Mouse (Mus musculus): Measurements from ENCODE around the gene Ubac1. TPM values are rescaled to one million over a fixed set of nuclear protein-coding genes. Genes with fewer than 3 reads are reported as not detected.

Ubac1 gene
- polyA plus RNA-seq, 1 experiment from 2014 or later = 110 TPM

DNA sequence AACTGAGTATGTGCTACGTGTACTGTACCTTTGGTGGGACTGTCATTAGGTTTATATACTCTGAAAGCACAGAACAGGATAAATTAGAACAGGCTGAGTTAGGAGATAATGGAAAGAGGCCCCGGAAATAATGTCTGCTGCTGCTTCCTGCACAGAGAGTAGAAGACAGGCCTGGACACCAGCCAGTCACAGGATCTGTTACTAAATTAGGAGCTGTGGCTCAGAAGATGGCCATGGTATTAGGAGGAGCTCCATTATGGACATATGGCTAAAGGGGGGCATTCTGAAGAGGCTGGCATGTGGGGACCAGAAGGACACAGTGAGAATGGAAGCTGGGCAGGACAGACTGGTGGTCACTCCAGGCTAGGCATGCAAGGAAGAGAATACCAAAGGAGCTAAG, 51.1 kb downstream of the Ubac1 start:
- DNase-seq (ENCODE audit: low spot score) = no peak
- WGBS = 77% methylated on average over 2 of the region's 2 CpGs
- no peak overlapping the region for H3K4me3 ChIP-seq (ENCODE audit: low read depth, low read length)
- H3K9ac ChIP-seq (ENCODE audit: low read depth, low read length) = no peak overlapping the region
- H3K4me1 ChIP-seq (ENCODE audit: control insufficient read depth, insufficient read depth, low read length) = no peaks in the 10 kb centered on the region
- H3K27me3 ChIP-seq (replicated peaks; ENCODE audit: control insufficient read depth, insufficient read depth, low read length) = no peaks in the 10 kb centered on the region
- no peak overlapping the region for H3K27ac ChIP-seq (replicated peaks; ENCODE audit: low read depth, low read length)
- H3K36me3 ChIP-seq (ENCODE audit: control insufficient read depth, insufficient read depth, low read length) = peaks cover 22% of the 10 kb centered on the region
- ATAC-seq (ENCODE audit: low read depth) = no peak
- no peak overlapping the region for H3K4me2 ChIP-seq (ENCODE audit: low read depth, low read length)
- no peaks in the 10 kb centered on the region for H3K9me3 ChIP-seq (ENCODE audit: control insufficient read depth, low read length)

DNA sequence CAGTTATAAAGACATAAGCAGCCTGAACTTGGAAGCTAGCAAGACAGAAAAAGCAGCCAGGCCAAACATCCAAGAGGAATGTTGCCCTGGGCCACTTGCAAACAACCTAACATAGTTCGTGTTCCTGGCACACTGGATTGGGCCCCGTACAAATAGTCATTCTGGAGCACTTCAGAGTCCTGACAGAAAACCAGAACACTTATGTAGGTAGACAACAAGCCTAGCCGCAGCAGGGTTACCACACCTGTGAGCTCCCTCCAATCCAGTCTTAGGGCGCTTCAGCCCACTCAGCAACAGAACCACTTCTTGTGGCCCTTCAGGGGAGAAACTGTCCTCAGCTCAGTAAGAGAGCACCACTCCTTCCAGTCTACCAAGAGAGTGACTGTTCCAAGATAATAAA, 52.2 kb downstream of the Ubac1 start:
- H3K4me2 ChIP-seq (ENCODE audit: low read depth, low read length) = no peak overlapping the region
- H3K4me3 ChIP-seq (ENCODE audit: low read depth, low read length) = no peak overlapping the region
- no peak overlapping the region for H3K27ac ChIP-seq (replicated peaks; ENCODE audit: low read depth, low read length)
- DNase-seq (ENCODE audit: low spot score) = no peak
- H3K9me3 ChIP-seq (ENCODE audit: control insufficient read depth, low read length) = no peaks in the 10 kb centered on the region
- H3K9ac ChIP-seq (ENCODE audit: low read depth, low read length) = no peak overlapping the region
- no peak for ATAC-seq (ENCODE audit: low read depth)
- no peaks in the 10 kb centered on the region for H3K27me3 ChIP-seq (replicated peaks; ENCODE audit: control insufficient read depth, insufficient read depth, low read length)
- H3K4me1 ChIP-seq (ENCODE audit: control insufficient read depth, insufficient read depth, low read length) = no peaks in the 10 kb centered on the region
- peaks cover 34% of the 10 kb centered on the region for H3K36me3 ChIP-seq (ENCODE audit: control insufficient read depth, insufficient read depth, low read length)
- 87% methylated on average over 4 of the region's 4 CpGs for WGBS

DNA sequence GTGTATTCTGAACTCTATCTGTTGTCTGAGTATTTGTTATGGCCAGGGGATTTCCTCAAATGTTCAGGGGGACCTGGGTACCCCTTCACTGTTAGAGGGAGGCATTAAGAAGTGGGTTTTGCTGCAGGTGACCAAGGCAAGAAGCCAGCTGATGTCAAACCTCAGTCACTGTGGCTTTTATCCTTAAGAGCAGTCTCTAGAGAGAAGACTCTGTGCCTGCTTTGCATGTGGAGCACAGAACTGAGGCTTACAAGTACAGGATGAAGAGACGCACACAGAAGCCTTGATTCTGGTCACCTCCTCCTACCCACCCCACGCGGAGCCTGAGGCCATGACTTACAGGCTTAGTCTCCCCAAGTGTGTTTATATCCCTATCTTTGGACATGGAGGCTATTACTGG, 72.3 kb downstream of the Ubac1 start:
- Histone ChIP-seq H3K27me3 (replicated peaks; ENCODE audit: control insufficient read depth, insufficient read depth, low read length) (no peaks in the 10 kb centered on the region), H3K4me1 (ENCODE audit: control insufficient read depth, insufficient read depth, low read length) (no peaks in the 10 kb centered on the region), H3K9ac (ENCODE audit: low read depth, low read length) (no peak overlapping the region), H3K27ac (replicated peaks; ENCODE audit: low read depth, low read length) (no peak overlapping the region), H3K4me3 (ENCODE audit: low read depth, low read length) (no peak overlapping the region), H3K4me2 (ENCODE audit: low read depth, low read length) (no peak overlapping the region), H3K9me3 (ENCODE audit: control insufficient read depth, low read length) (no peaks in the 10 kb centered on the region), H3K36me3 (ENCODE audit: control insufficient read depth, insufficient read depth, low read length) (peaks cover 76% of the 10 kb centered on the region)
- DNase-seq (ENCODE audit: low spot score) (no peak), ATAC-seq (ENCODE audit: low read depth) (no peak)
- 96% methylated on average over 3 of the region's 3 CpGs for WGBS

Other genes starting within 250 kb of the Ubac1 start
- gene Lcn11, start 244.7 kb downstream of the Ubac1 start, polyA plus RNA-seq (2014; fragmentation: Nextera tagmentation; extraction: Ambion mirVana) = not detected in 2 replicates
- gene Gm13539, start 239.5 kb downstream of the Ubac1 start, polyA plus RNA-seq (2014; fragmentation: Nextera tagmentation; extraction: Ambion mirVana) = not detected in 2 replicates
- not detected in 2 replicates for gene Glt6d1, start 205.9 kb downstream of the Ubac1 start, polyA plus RNA-seq (2014; fragmentation: Nextera tagmentation; extraction: Ambion mirVana)
- not detected in 2 replicates for gene Lcn9, start 198.6 kb downstream of the Ubac1 start, polyA plus RNA-seq (2014; fragmentation: Nextera tagmentation; extraction: Ambion mirVana)
- not detected in 2 replicates for gene Sohlh1, start 174.5 kb downstream of the Ubac1 start, polyA plus RNA-seq (2014; fragmentation: Nextera tagmentation; extraction: Ambion mirVana)
- gene Kcnt1, start 158.0 kb downstream of the Ubac1 start, polyA plus RNA-seq (2014; fragmentation: Nextera tagmentation; extraction: Ambion mirVana) = 0.47 and 0.83 TPM in 2 replicates
- 17.6 and 30.6 TPM in 2 replicates for gene Camsap1, start 38.5 kb downstream of the Ubac1 start, polyA plus RNA-seq (2014; fragmentation: Nextera tagmentation; extraction: Ambion mirVana)
- 7.0 and 8.9 TPM in 2 replicates for gene Nacc2, start 101.5 kb upstream of the Ubac1 start, polyA plus RNA-seq (2014; fragmentation: Nextera tagmentation; extraction: Ambion mirVana)
- gene Lhx3, start 186.5 kb upstream of the Ubac1 start, polyA plus RNA-seq (2014; fragmentation: Nextera tagmentation; extraction: Ambion mirVana) = 1.2 and 1.4 TPM in 2 replicates
- gene Qsox2, start 215.8 kb upstream of the Ubac1 start, polyA plus RNA-seq (2014; fragmentation: Nextera tagmentation; extraction: Ambion mirVana) = 17.2 and 18.4 TPM in 2 replicates

All from embryonic facial prominence, embryonic 14.5 days (tissue).